Mouse (Mus musculus): ENCODE measurements around the gene Bmp7. TPM values are rescaled to one million over a fixed set of nuclear protein-coding genes. Genes with fewer than 3 reads are reported as not detected.
A peak's percentile ranks its signal among the peaks of the same experiment; 100 is the strongest.

Gene Bmp7
- total and polyA plus RNA-seq, 2 experiments from 2014 or later: 11.8 to 51.3 TPM

- H3K9me3 ChIP-seq (replicated peaks; ENCODE audit: control insufficient read depth, low read length): no peaks in the 10 kb centered on the region
- no peak overlapping the region for H3K27ac ChIP-seq (ENCODE audit: low read depth)
- TF ChIP-seq EP300 (IDR thresholded peaks at IDR 0.05; ENCODE audit: low read depth) (no peak), CTCF (IDR thresholded peaks at IDR 0.05; ENCODE audit: low read depth) (no peak)
- peaks cover 5% of the 10 kb centered on the region; the same call in 1 of the 2 replicates for H3K4me1 ChIP-seq (ENCODE audit: control insufficient read depth, insufficient read depth)
- no peak for DNase-seq (ENCODE audit: low spot score)
- H3K27me3 ChIP-seq (ENCODE audit: control insufficient read depth, insufficient read depth, low read length): no peaks in the 10 kb centered on the region
- no peak overlapping the region for H3K4me3 ChIP-seq (ENCODE audit: low read depth, low read length)
- 40% methylated on average over 5 of the region's 5 CpGs for WGBS
- ATAC-seq (ENCODE audit: insufficient read depth, low read depth): no peak
- H3K4me2 ChIP-seq (ENCODE audit: low read depth, low read length): no peak overlapping the region
- no peak overlapping the region for H3K9ac ChIP-seq (replicated peaks; ENCODE audit: low read depth, low read length)
- H3K36me3 ChIP-seq (replicated peaks; ENCODE audit: control insufficient read depth, insufficient read depth, low read length): no peaks in the 10 kb centered on the region
Observed at GRCm38 (mm10) chr2:172927643-172928042, 12.5 kb downstream of the Bmp7 start.

- Histone ChIP-seq H3K27ac (ENCODE audit: low read depth) (no peak overlapping the region), H3K9ac (replicated peaks; ENCODE audit: low read depth, low read length) (no peak overlapping the region), H3K36me3 (replicated peaks; ENCODE audit: control insufficient read depth, insufficient read depth, low read length) (no peaks in the 10 kb centered on the region), H3K27me3 (ENCODE audit: control insufficient read depth, insufficient read depth, low read length) (no peaks in the 10 kb centered on the region), H3K4me3 (ENCODE audit: low read depth, low read length) (no peak overlapping the region), H3K4me2 (ENCODE audit: low read depth, low read length) (no peak overlapping the region), H3K9me3 (replicated peaks; ENCODE audit: control insufficient read depth, low read length) (no peaks in the 10 kb centered on the region), H3K4me1 (ENCODE audit: control insufficient read depth, insufficient read depth) (peaks cover 5% of the 10 kb centered on the region; the same call in 1 of the 2 replicates)
- no peak for ATAC-seq (ENCODE audit: insufficient read depth, low read depth)
- WGBS: 74% methylated on average over 4 of the region's 4 CpGs
- TF ChIP-seq CTCF (IDR thresholded peaks at IDR 0.05; ENCODE audit: low read depth) (no peak), EP300 (IDR thresholded peaks at IDR 0.05; ENCODE audit: low read depth) (no peak)
- no peak for DNase-seq (ENCODE audit: low spot score)
Observed at GRCm38 (mm10) chr2:172926311-172926710, 13.8 kb downstream of the Bmp7 start.

GRCm38 (mm10) chr2:172924961-172925360, 15.2 kb downstream of the Bmp7 start:
- Histone ChIP-seq H3K4me3 (ENCODE audit: low read depth, low read length) (no peak overlapping the region), H3K9me3 (replicated peaks; ENCODE audit: control insufficient read depth, low read length) (no peaks in the 10 kb centered on the region), H3K4me2 (ENCODE audit: low read depth, low read length) (no peak overlapping the region), H3K4me1 (ENCODE audit: control insufficient read depth, insufficient read depth) (peaks cover 5% of the 10 kb centered on the region; the same call in 1 of the 2 replicates), H3K36me3 (replicated peaks; ENCODE audit: control insufficient read depth, insufficient read depth, low read length) (no peaks in the 10 kb centered on the region), H3K27me3 (ENCODE audit: control insufficient read depth, insufficient read depth, low read length) (no peaks in the 10 kb centered on the region), H3K27ac (ENCODE audit: low read depth) (no peak overlapping the region), H3K9ac (replicated peaks; ENCODE audit: low read depth, low read length) (no peak overlapping the region)
- WGBS: 31% methylated on average over 6 of the region's 6 CpGs
- ATAC-seq (ENCODE audit: insufficient read depth, low read depth) (0 out of 2 replicates have a peak, but pooled peaks have one; percentile 14), DNase-seq (ENCODE audit: low spot score) (no peak)
- TF ChIP-seq EP300 (IDR thresholded peaks at IDR 0.05; ENCODE audit: low read depth): no peak

GRCm38 (mm10) chr2:172923198-172923597, 16.9 kb downstream of the Bmp7 start:
- Histone ChIP-seq H3K27me3 (ENCODE audit: control insufficient read depth, insufficient read depth, low read length) (no peaks in the 10 kb centered on the region), H3K4me2 (ENCODE audit: low read depth, low read length) (no peak overlapping the region)
- peak; percentile 62 for ATAC-seq (ENCODE audit: insufficient read depth, low read depth)

GRCm38 (mm10) chr2:172922597-172922996, 17.5 kb downstream of the Bmp7 start:
- no peak for TF ChIP-seq EP300 (IDR thresholded peaks at IDR 0.05; ENCODE audit: low read depth)
- no peak for TF ChIP-seq CTCF (IDR thresholded peaks at IDR 0.05; ENCODE audit: low read depth)
- Histone ChIP-seq H3K27ac (ENCODE audit: low read depth) (no peak overlapping the region), H3K27me3 (ENCODE audit: control insufficient read depth, insufficient read depth, low read length) (no peaks in the 10 kb centered on the region), H3K4me2 (ENCODE audit: low read depth, low read length) (no peak overlapping the region), H3K9me3 (replicated peaks; ENCODE audit: control insufficient read depth, low read length) (no peaks in the 10 kb centered on the region), H3K9ac (replicated peaks; ENCODE audit: low read depth, low read length) (no peak overlapping the region), H3K4me1 (ENCODE audit: control insufficient read depth, insufficient read depth) (0 out of 2 replicates have a peak, but pooled peaks cover 5% of the 10 kb centered on the region), H3K4me3 (ENCODE audit: low read depth, low read length) (no peak overlapping the region), H3K36me3 (replicated peaks; ENCODE audit: control insufficient read depth, insufficient read depth, low read length) (no peaks in the 10 kb centered on the region)
- WGBS: 73% methylated on average over 5 of the region's 5 CpGs
- ATAC-seq (ENCODE audit: insufficient read depth, low read depth) (no peak), DNase-seq (ENCODE audit: low spot score) (no peak)

More at GRCm38 (mm10) chr2:172923198-172923597, 16.9 kb downstream of the Bmp7 start:
- Histone ChIP-seq H3K36me3 (replicated peaks; ENCODE audit: control insufficient read depth, insufficient read depth, low read length) (no peaks in the 10 kb centered on the region), H3K9ac (replicated peaks; ENCODE audit: low read depth, low read length) (no peak overlapping the region), H3K4me1 (ENCODE audit: control insufficient read depth, insufficient read depth) (0 out of 2 replicates have a peak, but pooled peaks cover 5% of the 10 kb centered on the region), H3K4me3 (ENCODE audit: low read depth, low read length) (no peak overlapping the region), H3K27ac (ENCODE audit: low read depth) (no peak overlapping the region), H3K9me3 (replicated peaks; ENCODE audit: control insufficient read depth, low read length) (no peaks in the 10 kb centered on the region)
- TF ChIP-seq EP300 (IDR thresholded peaks at IDR 0.05; ENCODE audit: low read depth) (peak; percentile 39; the same call in 1 of the 2 replicates), CTCF (IDR thresholded peaks at IDR 0.05; ENCODE audit: low read depth) (no peak)
- DNase-seq (ENCODE audit: low spot score): no peak
- WGBS: 39% methylated on average over 7 of the region's 7 CpGs

GRCm38 (mm10) chr2:172914018-172914417, 26.1 kb downstream of the Bmp7 start:
- Histone ChIP-seq H3K36me3 (replicated peaks; ENCODE audit: control insufficient read depth, insufficient read depth, low read length) (no peaks in the 10 kb centered on the region), H3K27ac (ENCODE audit: low read depth) (peak overlapping the region; percentile 65), H3K9me3 (replicated peaks; ENCODE audit: control insufficient read depth, low read length) (no peaks in the 10 kb centered on the region), H3K4me2 (ENCODE audit: low read depth, low read length) (no peak overlapping the region), H3K9ac (replicated peaks; ENCODE audit: low read depth, low read length) (no peak overlapping the region), H3K4me1 (ENCODE audit: control insufficient read depth, insufficient read depth) (peaks cover 25% of the 10 kb centered on the region; the same call in 1 of the 2 replicates), H3K27me3 (ENCODE audit: control insufficient read depth, insufficient read depth, low read length) (no peaks in the 10 kb centered on the region), H3K4me3 (ENCODE audit: low read depth, low read length) (no peak overlapping the region)
- 61% methylated on average over 14 of the region's 14 CpGs for WGBS
- TF ChIP-seq EP300 (IDR thresholded peaks at IDR 0.05; ENCODE audit: low read depth) (no peak), CTCF (IDR thresholded peaks at IDR 0.05; ENCODE audit: low read depth) (peak; percentile 23; the same call in 1 of the 2 replicates)
- ATAC-seq (ENCODE audit: insufficient read depth, low read depth): peak; percentile 88
- DNase-seq (ENCODE audit: low spot score): peak; percentile 82
